Mouse (Mus musculus) embryonic fibroblast, embryonic 13.5 days (primary cell): ENCODE measurements around the gene Depdc1b. TPM values are rescaled to one million over a fixed set of nuclear protein-coding genes. Genes with fewer than 3 reads are reported as not detected.

Source experiments
- H3K27ac ChIP-seq: 2 replicates; pipeline ENCODE4 v1.5.1; 2012; ENCODE audit warnings: low read length, control low read depth, inconsistent platforms; ENCODE audit not compliant: insufficient read depth
- H3K4me1 ChIP-seq: 2 replicates; pipeline ENCODE4 v1.6.1; 2011; ENCODE audit warnings: low read length; ENCODE audit not compliant: control insufficient read depth, insufficient read depth
- H3K4me3 ChIP-seq: 2 replicates; pipeline ENCODE4 v1.5.1; 2011; ENCODE audit warnings: mild to moderate bottlenecking, control low read depth, low read length; ENCODE audit not compliant: insufficient read depth
- CTCF ChIP-seq: IDR thresholded peaks from 2 replicates; pipeline ENCODE4 v1.5.1; 2011; ENCODE audit warnings: mild to moderate bottlenecking, control low read depth, low read length, moderate library complexity, borderline replicate concordance; ENCODE audit not compliant: insufficient read depth
- POLR2A ChIP-seq: IDR thresholded peaks from 2 replicates; pipeline ENCODE4 v1.6.1; 2011; ENCODE audit warnings: low read depth, mild to moderate bottlenecking, control low read depth, low read length, moderate library complexity
- polyA plus RNA-seq: library from polyadenylated mRNA; stranded (reverse); fragments of >200 nt; gene quantifications from 2 replicates; pipeline ENCODE4 v1.2.4, GENCODE M21; 2011; ENCODE audit warnings: low read depth; ENCODE audit not compliant: missing spikeins, insufficient read length

Gene Depdc1b
- polyA plus RNA-seq, 1 experiment: 3.5 TPM

DNA sequence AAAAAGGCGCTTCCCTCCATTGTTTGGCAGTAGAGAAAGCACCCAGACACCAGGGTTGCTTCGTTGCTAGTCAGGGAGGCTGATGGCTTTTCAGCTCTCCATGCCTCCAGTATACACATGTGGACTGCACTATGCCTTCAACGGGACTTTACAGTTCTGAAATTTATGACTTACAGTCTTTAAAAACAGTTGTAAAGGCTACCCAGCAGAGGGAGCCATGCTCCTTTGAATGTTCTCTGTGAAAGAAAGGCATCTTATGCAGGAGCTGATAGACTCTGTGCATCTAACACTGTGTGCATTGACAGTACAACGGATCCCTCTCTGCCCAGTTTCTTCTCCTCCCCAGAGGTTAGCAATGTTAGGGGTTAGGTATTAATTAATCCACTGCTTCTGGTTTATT is 30.9 kb downstream of the Depdc1b start:
- H3K27ac ChIP-seq: no peak overlapping the region
- H3K4me1 ChIP-seq: no peaks in the 10 kb centered on the region
- no peak overlapping the region for H3K4me3 ChIP-seq
- TF ChIP-seq POLR2A: no peak
- TF ChIP-seq CTCF: no peak

DNA sequence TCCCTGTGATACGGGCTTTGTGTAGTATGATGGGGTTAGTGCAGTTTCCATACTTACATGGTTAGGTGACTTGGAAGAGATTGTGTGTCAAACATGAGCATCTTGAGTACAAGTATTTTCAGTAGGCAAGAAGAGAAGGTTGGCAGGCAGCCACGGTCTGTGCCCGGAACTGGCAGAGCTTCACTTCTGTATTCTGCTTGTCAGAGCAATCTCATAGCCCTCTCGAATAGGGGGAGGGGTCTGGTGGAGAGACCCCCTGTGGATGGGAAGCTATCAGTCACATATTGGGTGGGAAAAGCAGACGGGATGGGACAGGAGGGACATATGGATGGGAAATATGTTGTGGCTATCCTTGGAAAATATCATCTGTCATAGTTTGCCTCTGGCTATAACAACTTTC is 33.5 kb downstream of the Depdc1b start:
- H3K4me1 ChIP-seq: no peaks in the 10 kb centered on the region
- no peak for TF ChIP-seq CTCF
- TF ChIP-seq POLR2A: no peak
- H3K4me3 ChIP-seq: no peak overlapping the region
- H3K27ac ChIP-seq: no peak overlapping the region

DNA sequence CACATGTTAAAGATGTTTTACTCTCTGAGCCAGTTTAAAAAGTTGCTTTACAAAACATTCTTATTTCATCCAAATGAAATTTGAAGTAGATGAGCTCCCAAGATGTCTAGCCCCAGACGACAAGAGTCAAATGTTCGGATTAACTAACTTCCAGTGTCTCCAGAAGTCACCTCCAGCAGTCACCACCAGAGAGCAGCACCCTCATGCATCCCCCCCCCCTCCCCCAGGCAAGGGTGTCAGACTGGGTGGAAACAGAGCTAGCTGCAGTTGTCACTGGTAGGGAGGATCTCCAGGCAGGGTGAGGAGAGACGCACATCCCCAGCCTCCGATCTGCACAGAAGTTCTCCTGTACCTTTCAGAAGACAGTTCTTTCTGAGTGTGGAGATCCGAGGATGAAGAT is 37.6 kb downstream of the Depdc1b start:
- TF ChIP-seq POLR2A: no peak
- H3K4me1 ChIP-seq: no peaks in the 10 kb centered on the region
- no peak overlapping the region for H3K4me3 ChIP-seq
- no peak overlapping the region for H3K27ac ChIP-seq

DNA sequence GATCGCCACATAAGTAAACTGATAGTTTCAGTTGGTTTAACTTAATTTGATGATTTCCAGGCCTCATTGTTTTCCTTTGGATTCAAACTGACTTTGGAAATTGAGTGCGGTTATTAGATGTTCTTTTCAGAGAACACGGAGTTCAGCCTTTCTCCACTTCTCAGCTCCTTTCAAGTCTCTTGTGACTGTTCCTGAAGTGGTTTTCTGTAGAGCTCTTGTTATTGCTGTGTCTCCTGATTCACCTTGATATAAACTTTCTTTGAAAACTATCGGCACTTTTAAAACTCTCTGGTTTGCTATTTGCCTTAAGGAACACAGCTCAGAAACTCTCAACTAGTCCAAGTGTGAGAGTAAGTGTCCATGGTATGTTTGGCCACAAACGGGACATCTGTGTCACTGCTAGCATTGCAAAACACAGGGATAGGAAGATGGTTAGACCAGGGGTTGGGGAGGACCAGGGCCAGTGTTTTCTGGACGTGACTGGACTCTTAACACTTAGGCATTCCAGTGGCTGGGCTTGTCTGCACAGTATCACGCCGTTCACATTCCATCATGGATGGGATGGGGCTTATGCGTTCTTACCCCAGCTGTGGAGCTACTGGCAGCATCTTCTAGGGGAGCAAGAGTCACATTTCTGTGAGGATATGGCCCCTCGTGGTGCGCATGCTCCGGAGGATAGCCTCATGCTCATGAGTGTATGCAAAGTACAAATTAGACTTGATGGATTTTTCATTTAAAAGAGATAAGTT is 38.8 kb downstream of the Depdc1b start:
- H3K4me3 ChIP-seq: no peak overlapping the region
- H3K27ac ChIP-seq: no peak overlapping the region
- TF ChIP-seq CTCF (no peak), POLR2A (no peak)
- H3K4me1 ChIP-seq: no peaks in the 10 kb centered on the region

DNA sequence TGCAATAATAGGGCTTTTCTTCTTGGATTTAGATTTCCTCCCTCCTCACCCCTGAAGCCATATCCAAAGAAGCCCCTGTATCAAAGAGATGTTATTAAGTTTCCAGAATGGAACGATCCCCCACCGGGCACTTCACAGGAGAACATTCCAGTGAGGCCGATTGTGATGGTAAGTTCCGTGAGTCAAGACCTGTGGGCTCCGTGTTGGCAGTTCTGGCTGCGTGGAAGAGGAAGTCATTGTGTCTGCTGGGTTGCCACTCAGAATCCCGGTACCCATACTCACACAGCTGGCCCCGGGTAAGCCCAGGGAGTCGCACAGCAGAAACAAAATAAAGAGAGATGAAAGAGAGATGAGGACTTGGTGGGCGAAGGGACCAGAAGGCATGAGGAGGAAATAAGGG is 41.2 kb downstream of the Depdc1b start:
- H3K4me3 ChIP-seq: no peak overlapping the region

DNA sequence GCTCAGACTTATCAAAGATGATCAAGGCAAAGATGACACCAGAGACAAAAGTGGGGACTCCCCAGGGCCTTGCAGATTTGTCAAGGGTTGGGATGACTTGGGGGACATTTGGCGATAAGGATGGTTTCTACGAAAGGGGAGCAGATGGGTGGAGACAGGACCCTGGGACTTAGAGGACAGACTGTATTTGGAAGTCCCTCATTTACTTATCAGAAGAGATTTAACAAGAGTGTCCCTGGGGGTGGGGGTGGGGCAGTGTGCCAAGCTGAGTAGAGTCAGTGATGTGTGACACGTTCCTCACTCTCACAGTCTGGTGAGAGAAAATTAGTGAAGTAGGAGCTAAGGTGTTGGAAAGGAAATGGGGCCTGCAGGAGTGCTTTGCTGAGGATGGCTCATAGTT is 42.1 kb downstream of the Depdc1b start:
- H3K4me3 ChIP-seq: no peak overlapping the region
- H3K27ac ChIP-seq: no peak overlapping the region
- no peaks in the 10 kb centered on the region for H3K4me1 ChIP-seq
- TF ChIP-seq CTCF (no peak), POLR2A (no peak)

More for the DNA sequence above, 41.2 kb downstream of the Depdc1b start:
- Histone ChIP-seq H3K27ac (no peak overlapping the region), H3K4me1 (no peaks in the 10 kb centered on the region)
- TF ChIP-seq POLR2A (no peak), CTCF (no peak)

DNA sequence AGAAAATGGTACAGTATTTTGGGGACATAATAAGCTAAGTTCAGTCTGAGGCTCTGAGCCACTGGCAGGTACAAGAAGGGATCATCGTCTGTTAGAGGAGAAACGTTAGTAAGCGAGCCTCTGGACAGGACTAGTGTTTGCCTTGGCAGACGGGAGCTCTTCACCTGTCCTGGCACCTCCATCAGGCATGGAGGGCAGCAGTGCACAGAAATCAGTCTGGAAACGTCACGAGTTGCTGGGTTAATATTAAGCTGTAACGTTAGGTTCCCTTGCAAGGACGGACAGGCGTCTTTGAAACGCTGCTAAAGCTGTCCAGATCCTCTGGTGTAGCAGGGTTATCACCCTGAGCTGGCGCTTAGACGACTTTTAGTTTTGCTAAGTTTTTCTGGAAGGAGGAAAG is 51.4 kb downstream of the Depdc1b start:
- Histone ChIP-seq H3K27ac (no peak overlapping the region), H3K4me3 (no peak overlapping the region), H3K4me1 (peaks cover 4% of the 10 kb centered on the region; the same call in 1 of the 2 replicates)
- TF ChIP-seq CTCF (no peak), POLR2A (no peak)

DNA sequence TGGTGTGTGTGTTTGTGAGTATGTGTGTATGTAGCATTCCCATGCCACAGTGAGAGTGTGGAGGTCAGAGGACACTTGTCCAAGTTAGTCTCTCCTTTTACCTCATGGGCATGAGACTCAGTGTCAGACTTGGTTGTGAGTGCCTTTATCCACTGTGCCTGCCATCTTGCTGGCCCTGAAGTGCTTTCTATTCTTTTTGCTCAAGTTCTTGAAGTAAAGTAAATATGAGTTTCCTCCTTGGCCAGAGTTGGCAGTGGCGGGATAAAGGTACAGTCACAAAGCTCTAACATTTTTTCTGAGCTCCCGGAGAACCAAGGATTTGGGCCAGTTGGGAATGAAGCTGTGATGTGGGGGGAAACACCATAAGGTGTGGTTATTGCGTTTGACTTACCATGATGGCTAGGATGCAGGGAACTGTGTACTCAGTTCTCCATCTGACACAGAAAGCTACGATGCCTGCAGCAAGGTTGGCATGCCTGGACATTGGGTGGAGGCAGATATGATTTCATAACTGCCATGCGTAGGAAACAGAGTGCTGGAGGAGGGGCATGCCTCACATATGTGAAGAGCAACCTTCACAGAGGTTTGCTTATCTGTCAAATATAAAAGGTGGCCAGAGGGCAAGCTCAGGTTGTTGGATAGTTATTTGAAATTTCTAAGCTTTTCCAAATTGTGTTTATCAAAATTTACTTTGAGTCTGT is 54.3 kb downstream of the Depdc1b start:
- peaks cover 4% of the 10 kb centered on the region; the same call in 1 of the 2 replicates for H3K4me1 ChIP-seq
- TF ChIP-seq POLR2A (no peak), CTCF (no peak)
- H3K4me3 ChIP-seq: no peak overlapping the region
- no peak overlapping the region for H3K27ac ChIP-seq

DNA sequence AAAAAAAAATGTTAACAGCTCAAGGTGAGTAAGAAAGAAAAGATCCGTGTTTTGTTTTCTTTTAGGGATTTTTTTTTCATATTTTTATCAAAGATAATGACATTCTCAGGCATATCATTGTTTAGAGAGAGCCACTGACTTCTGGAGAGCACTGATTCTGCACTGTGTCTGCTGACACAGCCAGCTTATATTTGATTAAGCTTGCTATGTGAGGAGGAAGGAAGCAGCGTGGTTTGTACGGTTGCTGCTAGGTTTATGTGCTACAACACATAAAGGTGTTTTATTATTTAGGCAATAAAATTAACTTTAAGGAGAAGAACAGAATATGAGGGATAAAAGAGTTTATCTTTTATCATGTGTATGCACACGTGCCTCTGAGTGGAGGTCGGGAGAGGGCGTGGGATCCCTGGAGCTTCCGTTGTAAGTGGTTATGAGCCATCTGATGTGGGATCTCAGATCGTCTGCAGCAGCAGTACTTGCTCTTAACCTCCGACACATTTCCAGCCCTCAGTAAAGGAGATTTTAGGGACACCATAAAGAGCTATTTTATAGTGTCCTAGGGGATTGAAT is 55.3 kb downstream of the Depdc1b start:
- TF ChIP-seq POLR2A: no peak

DNA sequence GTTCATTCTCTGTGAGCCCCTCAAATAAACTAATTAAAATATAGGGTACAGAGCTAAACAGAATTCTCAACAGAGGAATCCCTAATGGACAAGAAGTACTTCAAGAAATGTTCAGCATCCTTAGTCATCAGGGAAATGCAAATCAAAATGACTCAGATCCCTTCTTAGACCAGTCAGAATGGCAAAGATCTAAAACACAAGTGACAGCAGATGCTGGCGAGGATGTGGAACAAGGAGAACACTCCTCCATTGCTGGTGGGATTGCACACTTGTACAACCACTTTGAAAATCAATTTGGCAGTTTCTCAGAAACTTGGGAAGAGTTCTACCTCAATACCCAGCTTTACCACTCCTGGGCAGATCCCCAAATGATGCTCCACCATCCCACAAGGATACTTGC is 57.1 kb downstream of the Depdc1b start:
- no peak overlapping the region for H3K4me3 ChIP-seq
- TF ChIP-seq POLR2A (no peak), CTCF (no peak)
- no peak overlapping the region for H3K27ac ChIP-seq
- H3K4me1 ChIP-seq: peaks cover 4% of the 10 kb centered on the region; the same call in 1 of the 2 replicates

More for the DNA sequence above, 55.3 kb downstream of the Depdc1b start:
- H3K4me3 ChIP-seq: no peak overlapping the region
- no peak overlapping the region for H3K27ac ChIP-seq
- H3K4me1 ChIP-seq: peaks cover 4% of the 10 kb centered on the region; the same call in 1 of the 2 replicates
